Mouse (Mus musculus) midbrain, embryonic 14.5 days (tissue): ENCODE measurements at regions not wholly inside any gene's neighbourhood (a gene's known extent, or its start where the extent isn't known, plus 50 kb on each side); places are given as distances from the start of the nearest gene placed in this dataset.
A peak's percentile ranks its signal among the peaks of the same experiment; 100 is the strongest.

Experiments
- ATAC-seq: fragments of 200-750 bp; cut with Nextera tagmentation; 2 replicates; pipeline ENCODE4 v1.8.0; 2017; ENCODE audit warnings: moderate number of reproducible peaks, moderate library complexity; ENCODE audit not compliant: low FRiP score, low TSS enrichment
- DNase-seq: peaks from one replicate; pipeline ENCODE4 v3.0.0-alpha.2; 2015
- H3K27ac ChIP-seq: fragments of 300-500 bp; sonication (generic); replicated peaks from 2 replicates; pipeline ENCODE4 v1.5.1; 2014; ENCODE audit warnings: mild to moderate bottlenecking, low read depth, low read length, moderate library complexity
- H3K27me3 ChIP-seq: fragments of 300-500 bp; sonication (generic); 2 replicates; pipeline ENCODE4 v1.6.1; 2014; ENCODE audit warnings: low read length, control low read depth, mixed read lengths; ENCODE audit not compliant: control insufficient read depth, insufficient read depth
- H3K36me3 ChIP-seq: fragments of 300-500 bp; sonication (generic); 2 replicates; pipeline ENCODE4 v1.6.1; 2014; ENCODE audit warnings: low read length, control low read depth; ENCODE audit not compliant: control insufficient read depth, insufficient read depth
- H3K4me1 ChIP-seq: fragments of 300-500 bp; sonication (generic); 2 replicates; pipeline ENCODE4 v1.6.1; 2014; ENCODE audit warnings: mild to moderate bottlenecking, antibody characterized with exemption, low read length, control low read depth; ENCODE audit not compliant: control insufficient read depth, insufficient read depth
- H3K4me2 ChIP-seq: fragments of 300-500 bp; sonication (generic); 2 replicates; pipeline ENCODE4 v1.6.1; 2014; ENCODE audit warnings: mild to moderate bottlenecking, low read length, moderate library complexity
- H3K4me3 ChIP-seq: fragments of 300-500 bp; sonication (generic); replicated peaks from 2 replicates; pipeline ENCODE4 v1.5.1; 2014; ENCODE audit warnings: low read depth, low read length
- H3K9ac ChIP-seq: fragments of 300-500 bp; sonication (generic); replicated peaks from 2 replicates; pipeline ENCODE4 v1.6.1; 2014; ENCODE audit warnings: mild to moderate bottlenecking, low read length, moderate library complexity
- H3K9me3 ChIP-seq: fragments of 300-500 bp; sonication (generic); 2 replicates; pipeline ENCODE4 v1.6.1; 2016; ENCODE audit warnings: low read length, control low read depth, mixed read lengths; ENCODE audit not compliant: control insufficient read depth
- WGBS: fragments of 180-500 bp; shearing (Covaris S2); extraction: QIAGEN DNeasy Blood & Tissue Kit; methylation state at CpG from one replicate; pipeline ENCODE4 v1.1.7; 2014; 5-methylcytosine and 5-hydroxymethylcytosine counted together

GRCm38 (mm10) chr2:128514463-128515290 is 76.3 kb upstream of the Spdye4c start:
- DNase-seq = no peak
- Histone ChIP-seq H3K9me3 (no peaks in the 10 kb centered on the region), H3K36me3 (no peaks in the 10 kb centered on the region), H3K4me1 (no peaks in the 10 kb centered on the region), H3K27ac (no peak overlapping the region), H3K9ac (no peak overlapping the region), H3K27me3 (no peaks in the 10 kb centered on the region), H3K4me3 (no peak overlapping the region), H3K4me2 (no peak overlapping the region)
- 89% methylated on average over 17 of the region's 17 CpGs for WGBS
- no peak for ATAC-seq

GRCm38 (mm10) chr2:128515701-128516100 is 75.3 kb upstream of the Spdye4c start:
- Histone ChIP-seq H3K4me3 (no peak overlapping the region), H3K27ac (no peak overlapping the region), H3K36me3 (no peaks in the 10 kb centered on the region), H3K9ac (no peak overlapping the region), H3K27me3 (no peaks in the 10 kb centered on the region), H3K4me1 (no peaks in the 10 kb centered on the region), H3K9me3 (no peaks in the 10 kb centered on the region), H3K4me2 (no peak overlapping the region)
- WGBS = 75% methylated on average over 5 of the region's 5 CpGs
- ATAC-seq (no peak), DNase-seq (peak; percentile 7)

DNA sequence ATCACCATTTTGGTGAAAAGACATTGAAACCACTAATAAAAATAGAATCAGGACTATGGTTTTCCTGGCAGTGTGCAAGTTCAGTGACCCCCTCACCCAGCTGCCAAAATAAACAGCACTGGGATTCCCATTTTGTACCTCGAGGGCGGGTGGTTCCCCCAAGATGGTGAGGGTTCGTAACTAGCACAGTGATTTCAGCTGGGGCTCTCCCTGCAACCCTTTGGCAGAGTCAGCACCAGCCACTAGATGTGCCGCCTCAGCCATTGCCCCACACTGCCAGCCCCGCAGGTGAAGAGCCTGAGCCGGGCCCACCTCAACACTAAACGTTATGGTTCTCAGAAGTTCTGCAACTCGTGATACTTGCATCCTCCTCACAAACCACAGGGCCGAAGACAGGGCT is 74.3 kb upstream of the Spdye4c start:
- ATAC-seq = no peak
- no peak overlapping the region for H3K9ac ChIP-seq
- H3K4me3 ChIP-seq = no peak overlapping the region
- H3K9me3 ChIP-seq = no peaks in the 10 kb centered on the region
- no peak overlapping the region for H3K27ac ChIP-seq
- H3K4me2 ChIP-seq = no peak overlapping the region
- H3K27me3 ChIP-seq = no peaks in the 10 kb centered on the region
- H3K4me1 ChIP-seq = no peaks in the 10 kb centered on the region
- 89% methylated on average over 9 of the region's 9 CpGs for WGBS
- no peak for DNase-seq
- H3K36me3 ChIP-seq = no peaks in the 10 kb centered on the region

- no peaks in the 10 kb centered on the region for H3K4me1 ChIP-seq
- no peaks in the 10 kb centered on the region for H3K9me3 ChIP-seq
- H3K9ac ChIP-seq = no peak overlapping the region
- no peaks in the 10 kb centered on the region for H3K27me3 ChIP-seq
- H3K4me2 ChIP-seq = no peak overlapping the region
- ATAC-seq (no peak), DNase-seq (no peak)
- H3K4me3 ChIP-seq = no peak overlapping the region
- H3K27ac ChIP-seq = no peak overlapping the region
- WGBS = 87% methylated on average over 3 of the region's 3 CpGs
- no peaks in the 10 kb centered on the region for H3K36me3 ChIP-seq
These were observed 72.9 kb upstream of the Spdye4c start for GRCm38 (mm10) chr2:128518142-128518541.

- Histone ChIP-seq H3K9me3 (no peaks in the 10 kb centered on the region), H3K4me3 (no peak overlapping the region), H3K4me1 (no peaks in the 10 kb centered on the region), H3K36me3 (no peaks in the 10 kb centered on the region), H3K27ac (no peak overlapping the region), H3K4me2 (no peak overlapping the region), H3K9ac (no peak overlapping the region), H3K27me3 (no peaks in the 10 kb centered on the region)
- DNase-seq = no peak
- no peak for ATAC-seq
- WGBS = 79% methylated on average over 4 of the region's 4 CpGs
These were observed 69.1 kb upstream of the Spdye4c start for GRCm38 (mm10) chr2:128521701-128522443.

DNA sequence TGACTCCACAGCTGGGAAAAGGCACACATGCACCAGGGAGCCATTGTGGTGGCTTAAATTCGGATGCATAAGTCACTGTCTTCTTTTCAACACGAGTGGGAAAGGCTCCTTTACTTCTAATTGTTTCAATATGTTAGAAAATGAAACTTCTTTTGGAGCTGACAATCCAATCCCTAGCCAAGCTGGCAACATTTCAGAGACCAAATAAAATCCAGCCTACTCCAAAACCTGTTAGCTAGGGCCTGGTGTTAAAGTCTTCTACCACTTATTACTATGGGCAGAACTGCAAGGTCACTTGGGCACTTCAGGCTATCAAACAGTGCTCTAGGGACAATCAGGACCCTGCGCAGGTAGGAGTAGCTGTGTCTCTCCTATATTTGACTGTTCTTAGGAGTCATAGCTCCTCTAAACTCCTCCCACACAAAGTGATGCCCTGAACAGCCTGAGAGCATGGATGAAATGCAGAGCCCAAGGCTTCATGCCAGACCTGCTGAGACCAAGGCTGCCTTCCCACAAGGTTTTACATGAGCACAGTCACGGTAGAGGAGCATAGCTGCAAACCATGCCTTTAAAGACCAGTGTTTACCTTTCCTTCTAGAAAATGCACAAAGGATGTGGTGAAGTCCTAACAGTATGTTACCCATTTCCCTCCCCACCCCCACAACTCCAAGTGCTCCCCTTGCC is 67.4 kb upstream of the Spdye4c start:
- WGBS = 74% methylated on average over 4 of the region's 4 CpGs
- Histone ChIP-seq H3K27me3 (no peaks in the 10 kb centered on the region), H3K4me2 (no peak overlapping the region), H3K36me3 (no peaks in the 10 kb centered on the region), H3K9ac (no peak overlapping the region), H3K4me1 (no peaks in the 10 kb centered on the region), H3K9me3 (no peaks in the 10 kb centered on the region), H3K27ac (no peak overlapping the region), H3K4me3 (no peak overlapping the region)
- DNase-seq (no peak), ATAC-seq (no peak)

GRCm38 (mm10) chr2:128526100-128526499 is 64.9 kb upstream of the Spdye4c start:
- DNase-seq = no peak
- H3K27me3 ChIP-seq = no peaks in the 10 kb centered on the region
- no peak overlapping the region for H3K4me3 ChIP-seq
- H3K27ac ChIP-seq = no peak overlapping the region
- WGBS = 79% methylated on average over 2 of the region's 2 CpGs
- ATAC-seq = no peak
- no peaks in the 10 kb centered on the region for H3K36me3 ChIP-seq
- H3K9me3 ChIP-seq = no peaks in the 10 kb centered on the region
- no peak overlapping the region for H3K9ac ChIP-seq
- no peaks in the 10 kb centered on the region for H3K4me1 ChIP-seq
- no peak overlapping the region for H3K4me2 ChIP-seq

GRCm38 (mm10) chr2:128526883-128527344 is 64.1 kb upstream of the Spdye4c start:
- no peak overlapping the region for H3K4me3 ChIP-seq
- no peak overlapping the region for H3K27ac ChIP-seq
- no peak overlapping the region for H3K9ac ChIP-seq
- H3K4me1 ChIP-seq = no peaks in the 10 kb centered on the region
- H3K9me3 ChIP-seq = no peaks in the 10 kb centered on the region
- DNase-seq (no peak), ATAC-seq (no peak)
- whole genome bisulfite sequencing = 85% methylated on average over 3 of the region's 3 CpGs
- no peak overlapping the region for H3K4me2 ChIP-seq
- H3K27me3 ChIP-seq = no peaks in the 10 kb centered on the region
- no peaks in the 10 kb centered on the region for H3K36me3 ChIP-seq
